Mouse (Mus musculus) hindbrain, embryonic 10.5 days (tissue): ENCODE data around the gene Plch2. TPM values are rescaled to one million over a fixed set of nuclear protein-coding genes. Genes with fewer than 3 reads are reported as not detected.

Source experiments
- DNase-seq: peaks from one replicate; pipeline ENCODE4 v3.0.0-alpha.2; 2017; ENCODE audit warnings: low spot score
- H3K27ac ChIP-seq: fragments of 300-500 bp; sonication (generic); 2 replicates; pipeline ENCODE4 v1.5.1; 2016; ENCODE audit warnings: mild to moderate bottlenecking, moderate library complexity
- H3K27me3 ChIP-seq: fragments of 300-500 bp; sonication (generic); 2 replicates; pipeline ENCODE4 v1.6.1; 2016; ENCODE audit warnings: mild to moderate bottlenecking; ENCODE audit not compliant: poor library complexity, insufficient read depth, severe bottlenecking
- H3K36me3 ChIP-seq: fragments of 300-500 bp; sonication (generic); 2 replicates; pipeline ENCODE4 v1.6.1; 2016; ENCODE audit warnings: mild to moderate bottlenecking, moderate library complexity
- H3K4me1 ChIP-seq: fragments of 300-500 bp; sonication (generic); replicated peaks from 2 replicates; pipeline ENCODE4 v1.6.1; 2016; ENCODE audit warnings: mild to moderate bottlenecking
- H3K4me3 ChIP-seq: fragments of 300-500 bp; sonication (generic); 2 replicates; pipeline ENCODE4 v1.5.1; 2016; ENCODE audit warnings: mild to moderate bottlenecking, moderate library complexity
- H3K9me3 ChIP-seq: fragments of 300-500 bp; sonication (generic); 2 replicates; pipeline ENCODE4 v1.6.1; 2016; ENCODE audit warnings: mild to moderate bottlenecking, moderate library complexity
- WGBS: fragments of 180-500 bp; shearing (Covaris S2); methylation state at CpG from one replicate; pipeline ENCODE4 v1.1.7; 2016; 5-methylcytosine and 5-hydroxymethylcytosine counted together
- polyA plus RNA-seq: library from polyadenylated mRNA; unstranded; fragments of >200 nt; fragmentation: Nextera tagmentation; extraction: Ambion mirVana; gene quantifications from 2 replicates; pipeline ENCODE4 v1.2.1, GENCODE M21; 2016

The Plch2 gene
- polyA plus RNA-seq, 1 experiment from 2014 or later = 2.6 TPM

- WGBS = 62% methylated on average over 11 of the region's 11 CpGs
- no peak overlapping the region for H3K27ac ChIP-seq
- no peak overlapping the region for H3K4me3 ChIP-seq
- H3K4me1 ChIP-seq = peaks cover 89% of the 10 kb centered on the region
- peaks cover 24% of the 10 kb centered on the region for H3K27me3 ChIP-seq
- no peaks in the 10 kb centered on the region for H3K36me3 ChIP-seq
- DNase-seq = no peak
- no peaks in the 10 kb centered on the region for H3K9me3 ChIP-seq
Measured at GRCm38 (mm10) chr4:155016807-155017206, 39.8 kb downstream of the Plch2 start.

DNA sequence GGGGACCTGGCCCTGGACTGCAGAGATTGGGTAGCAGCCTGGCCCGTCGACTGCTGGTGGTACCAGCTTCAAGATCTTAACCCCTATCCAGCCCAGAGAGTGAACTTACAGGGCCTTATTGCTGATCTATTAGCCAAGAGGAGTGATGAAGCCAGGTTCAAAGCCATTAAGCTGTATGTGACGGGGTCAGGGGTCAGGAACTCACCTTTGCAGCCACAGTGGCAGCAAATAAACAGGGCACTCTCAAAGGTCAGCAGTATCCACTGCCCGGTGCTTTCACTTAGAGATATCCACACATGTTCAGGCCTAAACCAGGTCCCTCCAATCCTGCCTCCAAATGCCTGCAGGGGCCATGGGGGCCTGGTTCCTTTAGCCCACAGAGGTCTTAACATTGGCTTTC is 41.0 kb downstream of the Plch2 start:
- WGBS = 72% methylated on average over 4 of the region's 4 CpGs
- Histone ChIP-seq H3K4me3 (no peak overlapping the region), H3K27me3 (peaks cover 21% of the 10 kb centered on the region), H3K27ac (no peak overlapping the region), H3K9me3 (no peaks in the 10 kb centered on the region), H3K36me3 (no peaks in the 10 kb centered on the region), H3K4me1 (peaks cover 81% of the 10 kb centered on the region)
- no peak for DNase-seq

DNA sequence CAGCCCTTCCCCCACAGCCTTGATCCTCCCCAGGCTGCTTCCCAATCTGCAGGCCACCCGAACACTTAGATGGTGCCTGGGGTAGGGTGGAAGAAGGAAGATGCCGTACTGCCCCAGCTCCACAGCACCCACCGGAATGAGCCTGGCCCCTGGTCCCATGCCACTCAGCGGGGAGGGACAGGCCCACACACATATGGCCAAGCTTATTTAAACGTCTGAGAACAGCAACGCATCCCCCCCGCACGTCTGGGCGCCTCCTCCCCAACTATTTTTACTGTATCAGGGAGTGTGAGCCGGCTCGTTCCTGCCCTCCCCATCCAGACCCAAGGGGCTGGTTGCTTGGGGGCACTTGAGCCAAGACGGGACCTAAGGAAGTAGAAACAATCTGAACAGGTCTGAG is 41.8 kb downstream of the Plch2 start:
- Histone ChIP-seq H3K27ac (no peak overlapping the region), H3K27me3 (peaks cover 21% of the 10 kb centered on the region), H3K9me3 (no peaks in the 10 kb centered on the region), H3K4me1 (peaks cover 73% of the 10 kb centered on the region), H3K36me3 (no peaks in the 10 kb centered on the region), H3K4me3 (no peak overlapping the region)
- 75% methylated on average over 12 of the region's 12 CpGs for WGBS
- DNase-seq = no peak

GRCm38 (mm10) chr4:155014244-155014643 is 42.3 kb downstream of the Plch2 start:
- H3K27ac ChIP-seq = no peak overlapping the region
- H3K9me3 ChIP-seq = no peaks in the 10 kb centered on the region
- WGBS = 72% methylated on average over 14 of the region's 14 CpGs
- H3K27me3 ChIP-seq = peaks cover 20% of the 10 kb centered on the region
- H3K36me3 ChIP-seq = no peaks in the 10 kb centered on the region
- no peak overlapping the region for H3K4me3 ChIP-seq
- H3K4me1 ChIP-seq = peaks cover 68% of the 10 kb centered on the region
- DNase-seq = no peak

DNA sequence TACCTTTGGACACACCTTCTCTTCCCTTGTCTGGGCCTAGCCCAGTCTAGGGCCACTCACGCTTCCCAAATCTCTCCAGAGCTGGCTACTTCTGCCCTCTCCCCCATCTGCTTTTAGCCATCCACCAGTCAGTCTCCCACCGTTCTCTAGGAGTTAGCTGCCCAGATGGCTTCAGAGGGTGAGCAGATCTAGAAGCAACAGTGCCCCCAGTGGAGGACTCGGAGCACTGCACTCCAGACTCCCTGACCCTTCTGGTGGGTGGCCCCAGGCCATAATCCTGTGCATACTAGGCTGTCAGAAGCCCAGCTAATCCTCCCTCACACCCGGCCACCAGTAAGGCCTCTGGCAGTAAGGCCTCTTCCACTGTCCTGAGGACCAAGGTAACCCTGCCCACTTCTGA is 43.8 kb downstream of the Plch2 start:
- Histone ChIP-seq H3K27ac (no peak overlapping the region; the same call in 1 of the 2 replicates), H3K4me1 (peaks cover 54% of the 10 kb centered on the region), H3K27me3 (peaks cover 5% of the 10 kb centered on the region; the same call in 1 of the 2 replicates), H3K4me3 (no peak overlapping the region), H3K36me3 (no peaks in the 10 kb centered on the region), H3K9me3 (no peaks in the 10 kb centered on the region)
- 4% methylated on average over 4 of the region's 4 CpGs for WGBS
- DNase-seq = peak; percentile 82

DNA sequence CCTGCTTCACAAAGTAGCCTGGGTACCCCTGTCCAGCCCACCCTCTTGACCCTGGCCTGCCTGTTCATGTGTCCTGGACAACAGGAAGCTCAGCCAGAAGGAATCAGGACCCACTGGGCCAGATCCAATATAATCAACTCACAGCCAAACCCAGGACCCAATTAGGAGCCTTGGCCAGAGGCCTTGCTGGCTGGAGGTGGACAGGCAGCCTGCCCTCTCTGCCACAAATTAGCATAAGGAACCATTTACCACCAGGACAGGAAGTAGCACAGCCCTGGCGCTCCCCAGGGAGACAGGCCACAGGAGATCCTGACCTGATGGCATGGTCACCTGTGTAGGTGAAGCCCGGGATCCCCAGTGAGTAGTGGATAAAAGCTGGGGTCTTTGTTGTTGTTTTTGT is 44.5 kb downstream of the Plch2 start:
- no peak overlapping the region for H3K27ac ChIP-seq
- 74% methylated on average over 2 of the region's 2 CpGs for WGBS
- no peaks in the 10 kb centered on the region for H3K9me3 ChIP-seq
- DNase-seq = no peak
- peaks cover 47% of the 10 kb centered on the region for H3K4me1 ChIP-seq
- H3K4me3 ChIP-seq = no peak overlapping the region
- no peaks in the 10 kb centered on the region for H3K36me3 ChIP-seq
- H3K27me3 ChIP-seq = peaks cover 4% of the 10 kb centered on the region; the same call in 1 of the 2 replicates

DNA sequence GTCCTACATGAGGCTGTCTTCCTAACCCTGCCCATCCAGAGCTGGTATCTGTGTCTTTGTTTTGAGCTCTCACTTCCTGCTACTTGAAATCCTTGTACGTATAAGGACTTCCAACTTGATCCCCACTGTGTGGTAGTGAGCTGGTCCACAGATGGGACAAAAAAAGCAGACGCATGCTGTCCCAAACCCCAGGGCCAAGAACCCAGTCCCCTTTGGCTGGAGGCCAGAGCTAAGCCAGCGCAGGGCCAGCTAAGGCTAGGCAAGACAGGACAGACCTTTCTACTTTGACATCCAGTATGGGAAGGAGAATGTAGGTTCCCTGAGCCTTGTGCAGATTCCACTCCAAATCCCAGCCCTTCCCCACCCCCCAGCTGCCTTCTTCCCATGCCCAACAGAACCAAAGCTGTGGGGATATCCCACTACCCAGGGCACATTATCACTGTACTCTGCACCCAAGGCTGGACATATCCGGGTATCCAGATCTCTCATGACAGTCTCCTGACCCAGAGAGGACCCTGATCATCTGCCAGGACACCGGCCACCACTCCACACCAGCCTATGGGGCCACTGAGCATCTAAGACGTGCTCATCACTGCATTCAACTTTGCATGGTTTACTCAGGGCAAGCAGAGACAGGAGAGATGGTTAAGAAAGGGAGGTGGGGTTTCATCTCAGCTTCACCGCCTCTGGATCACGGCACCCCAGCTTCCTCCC is 45.1 kb downstream of the Plch2 start:
- H3K27ac ChIP-seq = no peak overlapping the region

DNA sequence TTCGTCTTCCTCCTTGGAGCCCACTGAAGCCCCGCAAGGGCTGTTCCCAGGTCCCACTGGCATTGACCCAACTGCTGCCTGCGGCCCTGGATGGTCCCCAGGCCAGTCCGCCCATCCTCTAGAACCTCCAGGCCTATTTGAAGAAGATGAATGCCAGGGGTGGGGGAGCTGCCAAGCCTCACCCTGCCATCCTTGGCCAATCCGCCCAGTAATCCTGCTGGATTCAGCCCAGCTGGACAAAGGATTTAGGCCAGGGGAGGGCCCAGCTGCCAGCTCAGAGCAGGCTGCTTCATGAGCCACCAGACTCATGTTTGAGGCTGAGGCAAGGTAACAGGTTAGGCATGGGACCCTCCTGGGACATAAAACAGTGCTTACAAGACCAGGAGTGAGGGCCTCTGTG is 45.7 kb downstream of the Plch2 start:
- WGBS = 84% methylated on average over 5 of the region's 5 CpGs

More for the DNA sequence above, 45.1 kb downstream of the Plch2 start:
- no peak for DNase-seq
- Histone ChIP-seq H3K9me3 (no peaks in the 10 kb centered on the region), H3K36me3 (no peaks in the 10 kb centered on the region), H3K4me1 (peaks cover 43% of the 10 kb centered on the region), H3K4me3 (no peak overlapping the region), H3K27me3 (peaks cover 4% of the 10 kb centered on the region; the same call in 1 of the 2 replicates)
- 80% methylated on average over 8 of the region's 8 CpGs for WGBS

DNA sequence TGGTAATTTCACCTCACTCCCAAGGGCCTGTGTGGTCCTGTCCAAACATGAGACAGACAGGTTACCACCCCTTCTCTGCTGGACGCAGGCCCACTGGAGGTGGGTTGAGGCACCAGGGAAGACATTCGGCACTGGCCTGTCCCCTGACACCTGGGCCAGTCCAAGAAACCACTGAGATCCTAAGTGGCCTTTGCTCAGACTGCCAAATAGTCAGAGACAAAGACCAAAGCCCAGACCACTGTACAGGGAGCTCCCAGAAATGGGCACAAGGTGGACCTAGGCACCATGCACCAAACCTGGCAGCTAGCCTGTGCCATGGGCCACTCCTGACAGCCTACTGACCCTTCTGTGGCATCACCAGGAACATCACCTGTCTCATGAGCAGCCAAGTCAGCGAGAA is 47.4 kb downstream of the Plch2 start:
- WGBS = 81% methylated on average over 3 of the region's 3 CpGs
- H3K27me3 ChIP-seq = peaks cover 4% of the 10 kb centered on the region; the same call in 1 of the 2 replicates
- H3K9me3 ChIP-seq = no peaks in the 10 kb centered on the region
- H3K36me3 ChIP-seq = no peaks in the 10 kb centered on the region
- no peak overlapping the region for H3K4me3 ChIP-seq
- peaks cover 32% of the 10 kb centered on the region; the same call in 1 of the 2 replicates for H3K4me1 ChIP-seq
- no peak for DNase-seq
- no peak overlapping the region for H3K27ac ChIP-seq

More for the DNA sequence above, 45.7 kb downstream of the Plch2 start:
- H3K27me3 ChIP-seq = peaks cover 4% of the 10 kb centered on the region; the same call in 1 of the 2 replicates
- H3K27ac ChIP-seq = 0 out of 2 replicates have a peak overlapping the region, but pooled peaks have one; percentile 31
- H3K4me3 ChIP-seq = no peak overlapping the region
- H3K9me3 ChIP-seq = no peaks in the 10 kb centered on the region
- DNase-seq = no peak
- H3K36me3 ChIP-seq = no peaks in the 10 kb centered on the region
- H3K4me1 ChIP-seq = peaks cover 40% of the 10 kb centered on the region

DNA sequence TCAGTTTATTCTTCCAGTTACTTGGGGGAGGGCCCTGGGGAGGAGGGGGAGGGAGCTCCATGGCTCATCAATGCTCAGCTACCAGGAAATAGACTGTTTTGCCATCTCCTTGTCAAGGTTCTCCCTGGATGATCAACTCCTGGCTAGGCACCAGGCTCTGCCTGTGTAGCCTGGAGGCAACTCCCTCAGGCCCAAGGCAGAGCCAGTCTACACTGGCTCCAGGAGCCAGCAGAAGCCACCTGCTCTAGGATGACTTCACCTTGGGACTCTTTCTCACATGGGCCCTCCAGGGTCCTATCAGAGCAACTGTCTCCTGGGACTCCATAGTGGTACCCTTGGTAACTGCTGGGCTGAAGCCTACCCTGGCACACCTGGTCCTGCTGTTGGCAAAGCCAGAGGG is 48.5 kb downstream of the Plch2 start:
- peaks cover 23% of the 10 kb centered on the region; the same call in 1 of the 2 replicates for H3K4me1 ChIP-seq
- no peak for DNase-seq
- H3K27me3 ChIP-seq = no peaks in the 10 kb centered on the region

GRCm38 (mm10) chr4:155007641-155008040 is 48.9 kb downstream of the Plch2 start:
- H3K4me1 ChIP-seq = peaks cover 19% of the 10 kb centered on the region; the same call in 1 of the 2 replicates
- no peaks in the 10 kb centered on the region for H3K36me3 ChIP-seq
- H3K9me3 ChIP-seq = no peaks in the 10 kb centered on the region
- H3K4me3 ChIP-seq = no peak overlapping the region
- H3K27me3 ChIP-seq = no peaks in the 10 kb centered on the region
- DNase-seq = no peak
- WGBS = 87% methylated on average over 3 of the region's 3 CpGs
- H3K27ac ChIP-seq = no peak overlapping the region

More for the DNA sequence above, 48.5 kb downstream of the Plch2 start:
- Histone ChIP-seq H3K4me3 (no peak overlapping the region), H3K27ac (no peak overlapping the region), H3K9me3 (no peaks in the 10 kb centered on the region), H3K36me3 (no peaks in the 10 kb centered on the region)

- H3K27me3 ChIP-seq = no peaks in the 10 kb centered on the region
- H3K27ac ChIP-seq = no peak overlapping the region
- no peaks in the 10 kb centered on the region for H3K9me3 ChIP-seq
- no peaks in the 10 kb centered on the region for H3K36me3 ChIP-seq
- no peak for DNase-seq
- H3K4me1 ChIP-seq = 0 out of 2 replicates have a peak, but pooled peaks cover 12% of the 10 kb centered on the region
- WGBS = 68% methylated on average over 10 of the region's 10 CpGs
- H3K4me3 ChIP-seq = no peak overlapping the region
Measured at GRCm38 (mm10) chr4:155006296-155006695, 50.3 kb downstream of the Plch2 start.

- DNase-seq = no peak
- 91% methylated on average over 3 of the region's 3 CpGs for WGBS
- Histone ChIP-seq H3K27me3 (no peaks in the 10 kb centered on the region; the same call in 1 of the 2 replicates), H3K4me3 (no peak overlapping the region), H3K9me3 (no peaks in the 10 kb centered on the region), H3K36me3 (no peaks in the 10 kb centered on the region), H3K4me1 (peaks cover 17% of the 10 kb centered on the region), H3K27ac (no peak overlapping the region)
Measured at GRCm38 (mm10) chr4:155005278-155005677, 51.3 kb downstream of the Plch2 start.
